Mouse (Mus musculus): Measurements from ENCODE around the gene Sertad4. TPM values are rescaled to one million over a fixed set of nuclear protein-coding genes. Genes with fewer than 3 reads are reported as not detected.

Sertad4 gene
- total RNA-seq, 2 experiments from 2014 or later: not detected

DNA sequence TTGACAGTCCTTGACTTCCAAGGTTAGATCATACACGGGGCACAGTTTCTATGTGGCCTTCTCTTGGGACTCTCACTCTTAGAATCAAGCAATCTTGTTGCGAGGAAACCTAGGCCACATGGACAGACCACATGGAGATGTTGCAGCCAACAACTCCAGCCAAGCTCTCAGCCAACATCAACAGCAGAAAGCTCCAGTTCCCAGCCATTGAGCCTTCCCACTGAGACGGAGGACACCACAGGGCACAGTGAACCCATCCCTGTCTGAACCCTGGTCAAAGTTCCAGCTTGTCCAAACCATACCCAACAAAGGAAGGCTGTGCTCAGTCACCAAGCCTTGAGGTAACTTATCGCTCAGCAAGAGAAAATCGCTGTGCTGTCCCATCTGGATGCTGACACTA, 37.2 kb downstream of the Sertad4 start:
- ATAC-seq (replicated peaks; ENCODE audit: low FRiP score, poor library complexity, severe bottlenecking): no peak

DNA sequence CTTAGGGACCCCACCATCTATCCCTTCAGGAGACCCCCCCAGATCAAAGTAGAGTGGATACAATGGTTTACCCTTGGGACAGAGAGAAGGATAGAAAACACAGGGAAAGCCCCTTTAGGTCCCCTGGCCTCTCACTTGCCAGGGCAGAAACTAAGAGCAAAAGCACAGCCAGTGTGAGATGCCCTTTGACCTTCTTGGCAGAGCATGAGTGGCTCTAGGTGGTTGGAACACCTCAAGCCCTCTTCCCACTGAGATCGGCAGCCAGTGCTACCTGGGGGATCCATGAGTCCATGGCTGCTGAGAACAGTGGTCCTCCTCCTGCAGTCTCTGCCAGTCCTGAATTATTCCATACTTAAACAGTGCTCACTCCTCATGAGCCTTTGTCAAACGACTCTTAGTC, 39.8 kb downstream of the Sertad4 start:
- ATAC-seq (replicated peaks; ENCODE audit: low FRiP score, poor library complexity, severe bottlenecking): no peak

DNA sequence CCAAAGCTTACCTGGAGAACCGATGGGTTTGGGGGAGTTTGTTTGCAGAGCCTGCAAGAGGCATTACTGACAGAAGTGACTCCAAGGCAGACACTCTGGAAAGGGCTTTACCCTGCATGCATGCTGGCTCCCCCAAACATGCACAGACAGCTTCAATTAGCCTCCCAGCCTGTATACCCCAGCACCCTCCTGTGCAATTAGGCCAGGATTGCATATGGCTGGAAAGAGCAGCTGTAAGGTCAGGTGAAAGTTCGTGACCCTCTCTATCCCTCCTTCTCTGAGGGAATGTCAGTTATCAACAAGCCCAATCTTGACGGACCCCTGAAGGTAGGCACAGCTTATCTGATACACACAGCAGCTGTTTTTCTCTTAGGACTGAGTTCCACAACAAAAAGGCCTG, 40.9 kb downstream of the Sertad4 start:
- no peak for ATAC-seq (replicated peaks; ENCODE audit: low FRiP score, poor library complexity, severe bottlenecking)

DNA sequence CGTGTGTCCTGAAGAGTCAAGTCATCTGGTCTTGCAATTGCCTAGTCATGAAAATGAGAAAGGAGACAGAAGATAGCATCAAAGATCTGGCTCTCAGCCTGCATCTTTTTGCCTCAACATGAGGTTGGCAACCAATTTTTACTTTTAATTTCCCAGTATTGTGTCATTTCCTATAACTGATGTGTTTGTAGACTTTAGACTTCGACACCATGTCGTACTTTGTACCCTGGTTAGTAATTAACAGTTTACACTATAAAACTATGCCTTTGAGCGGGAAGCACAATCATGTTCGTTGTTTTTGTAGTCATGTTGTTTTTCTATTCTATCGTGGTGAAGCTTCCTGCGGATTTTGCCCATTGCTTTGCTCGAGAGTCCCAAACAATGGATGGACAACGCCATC, 42.8 kb downstream of the Sertad4 start:
- no peak for ATAC-seq (replicated peaks; ENCODE audit: low FRiP score, poor library complexity, severe bottlenecking)

DNA sequence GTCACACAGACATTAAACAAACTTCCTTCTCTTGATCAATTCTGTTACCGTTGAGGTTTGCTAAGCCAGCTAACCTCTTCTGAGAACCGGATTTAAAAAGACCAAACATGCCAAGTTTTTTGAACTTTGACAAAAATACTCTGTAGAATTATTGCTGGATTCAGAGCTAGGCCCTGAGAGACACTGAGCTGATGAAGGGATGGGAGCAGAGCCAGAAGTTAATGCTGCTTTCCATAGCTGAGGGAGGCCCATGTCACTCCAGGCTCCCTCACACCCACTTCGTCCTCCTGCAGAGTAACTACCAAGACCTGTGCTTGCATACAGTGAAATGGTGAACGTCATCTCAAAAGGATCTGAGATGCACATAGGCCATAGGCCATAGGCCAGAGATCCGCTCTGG, 43.3 kb downstream of the Sertad4 start:
- no peak for ATAC-seq (replicated peaks; ENCODE audit: low FRiP score, poor library complexity, severe bottlenecking)

DNA sequence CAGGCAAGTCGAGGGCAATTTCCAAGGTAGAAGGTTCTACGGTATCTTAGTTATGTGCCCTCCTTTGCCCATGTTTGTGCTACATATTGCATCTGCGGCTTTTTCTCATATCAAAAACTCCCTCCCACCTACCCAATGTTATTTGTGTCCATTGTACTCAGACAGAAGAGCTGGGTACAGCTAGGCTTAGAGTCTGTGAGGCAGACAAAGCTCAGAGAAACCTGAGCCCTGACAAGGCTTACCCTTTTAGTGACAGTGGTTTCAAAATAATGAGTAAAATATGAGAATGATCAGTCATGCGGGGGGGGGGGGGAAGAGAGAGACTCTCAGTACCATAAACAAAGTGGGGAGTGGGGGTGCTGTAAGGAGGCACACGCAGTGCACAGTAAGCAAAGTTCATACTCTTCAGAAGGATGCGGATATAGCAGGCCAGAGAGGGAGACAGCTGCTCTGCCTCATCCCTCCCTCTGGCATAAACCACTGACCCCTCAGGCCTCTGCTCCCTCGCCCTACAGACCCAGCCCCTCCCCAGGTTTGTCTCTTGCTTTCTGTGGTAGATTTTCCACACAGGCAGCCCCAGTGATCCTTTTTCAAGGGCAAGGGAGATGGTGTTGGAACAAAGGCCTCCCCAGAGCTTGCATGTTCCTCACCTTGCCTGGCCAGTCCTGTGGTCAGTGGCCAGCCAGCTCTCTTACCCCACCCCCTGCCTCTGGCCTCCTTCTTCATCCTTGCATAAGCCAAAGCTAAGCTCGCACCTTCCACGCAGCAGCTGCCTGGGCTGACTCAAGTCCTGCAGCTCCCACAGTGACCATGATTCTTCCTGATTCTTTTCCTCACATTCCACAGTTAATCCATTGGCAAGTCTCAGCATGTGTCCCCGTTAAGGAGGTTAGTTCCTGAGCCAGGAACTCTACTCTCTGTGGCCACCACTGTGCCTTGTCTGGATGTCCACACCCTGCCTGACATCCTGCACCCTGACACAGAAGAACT, 49.1 kb downstream of the Sertad4 start:
- no peak for ATAC-seq (replicated peaks; ENCODE audit: low FRiP score, poor library complexity, severe bottlenecking)

DNA sequence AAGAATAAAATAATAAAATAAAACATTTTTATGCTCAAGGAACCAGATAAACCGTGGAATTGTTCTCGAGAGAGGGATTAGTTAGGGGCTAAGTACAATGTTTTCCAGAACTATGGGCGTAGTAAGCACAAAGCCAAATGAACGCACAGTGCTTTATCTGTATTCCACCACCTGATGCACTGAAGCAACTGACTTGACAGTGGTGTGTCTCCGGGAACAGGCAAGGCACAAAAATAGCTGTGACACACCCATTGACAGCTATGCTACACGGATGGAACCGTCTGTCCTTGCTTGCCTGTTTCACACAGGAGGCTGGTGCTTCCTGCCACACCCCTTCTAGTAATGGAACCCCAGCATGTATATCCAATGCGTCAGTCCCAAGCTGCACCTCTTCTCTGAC, 55.2 kb downstream of the Sertad4 start:
- no peak for ATAC-seq (replicated peaks; ENCODE audit: low FRiP score, poor library complexity, severe bottlenecking)

DNA sequence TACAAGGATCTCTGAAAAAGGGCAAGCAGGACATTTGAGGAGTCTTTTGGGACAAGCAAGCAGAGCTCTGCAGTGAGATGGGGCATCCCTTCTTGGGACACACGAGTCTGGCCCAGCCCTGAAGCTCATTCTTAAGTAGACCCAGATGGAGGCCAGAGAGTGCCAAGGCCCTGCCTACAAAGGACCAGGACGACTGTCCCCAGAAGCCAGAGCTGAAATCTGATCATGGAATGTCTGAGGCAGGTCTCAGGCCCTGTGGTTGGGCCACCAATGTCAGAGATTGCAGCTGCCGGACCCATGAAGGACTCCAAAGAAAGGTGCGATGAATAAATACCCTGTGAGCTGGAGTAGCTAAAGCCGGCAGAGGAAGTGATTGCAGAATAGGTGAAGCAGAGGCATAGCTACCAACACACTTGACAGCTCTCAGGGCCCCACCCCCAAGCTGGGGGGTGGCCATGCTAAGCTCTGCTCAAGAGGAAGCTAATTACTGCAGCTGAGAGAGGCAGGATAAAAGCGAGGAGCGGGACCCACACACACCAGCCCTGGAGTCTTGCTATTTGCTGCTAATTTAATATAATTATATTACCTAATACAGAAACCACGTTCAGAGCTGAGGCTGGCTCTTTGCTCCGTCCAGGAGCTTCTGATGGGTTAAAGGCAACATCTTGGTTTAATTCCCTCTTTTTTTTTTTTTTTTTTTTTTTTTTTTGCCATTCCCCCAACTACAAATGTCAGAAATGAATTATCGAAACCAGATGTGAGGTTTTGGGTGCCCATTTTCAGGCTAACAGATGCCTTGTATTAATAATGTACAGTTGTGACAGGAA, 56.2 kb downstream of the Sertad4 start:
- no peak for ATAC-seq (replicated peaks; ENCODE audit: low FRiP score, poor library complexity, severe bottlenecking)

DNA sequence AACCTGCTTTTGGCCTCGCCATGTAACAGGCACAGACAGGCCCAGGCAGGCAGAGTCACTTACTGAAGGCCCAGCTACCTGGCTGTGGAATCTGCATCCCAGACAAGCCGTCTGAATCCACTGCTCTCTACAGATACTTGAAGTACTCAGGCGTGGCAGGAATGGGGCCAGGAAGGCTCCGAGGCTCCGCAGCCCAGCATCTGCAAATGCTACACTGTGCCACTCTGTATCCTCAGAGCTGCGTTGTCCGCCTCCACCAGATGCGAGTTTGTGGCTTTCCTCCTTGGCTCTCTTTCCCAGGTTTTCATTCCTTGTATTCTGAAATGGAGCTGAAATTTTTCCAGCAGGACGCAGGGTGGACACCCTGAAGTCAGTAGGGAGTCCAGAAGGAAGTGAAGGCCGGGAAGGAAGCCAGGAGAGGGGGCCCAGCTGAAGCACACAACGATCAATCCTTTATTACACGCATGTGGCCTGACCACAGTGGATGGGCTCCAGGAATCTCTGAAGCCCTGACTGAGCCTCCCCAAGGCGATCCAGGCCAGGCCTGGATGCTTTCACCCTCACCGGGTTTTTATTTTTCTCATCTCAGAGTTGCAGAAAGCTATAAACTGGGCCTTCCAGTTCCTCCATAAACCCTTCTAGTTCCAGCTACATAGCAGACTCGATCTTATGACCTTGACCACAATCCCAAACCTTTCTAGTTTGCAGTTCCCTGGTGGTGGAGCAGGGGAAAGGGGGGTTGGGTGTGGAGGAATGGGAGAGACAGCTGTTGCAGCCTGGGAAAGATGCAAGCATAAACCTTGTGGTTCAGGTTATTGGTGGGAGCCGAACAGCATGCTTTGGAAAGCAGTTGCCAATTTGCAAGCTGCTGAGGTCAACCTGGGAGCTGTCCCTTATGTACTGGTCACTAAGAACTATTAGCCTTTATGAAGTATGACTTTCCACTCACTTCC, 57.1 kb downstream of the Sertad4 start:
- no peak for ATAC-seq (replicated peaks; ENCODE audit: low FRiP score, poor library complexity, severe bottlenecking)

DNA sequence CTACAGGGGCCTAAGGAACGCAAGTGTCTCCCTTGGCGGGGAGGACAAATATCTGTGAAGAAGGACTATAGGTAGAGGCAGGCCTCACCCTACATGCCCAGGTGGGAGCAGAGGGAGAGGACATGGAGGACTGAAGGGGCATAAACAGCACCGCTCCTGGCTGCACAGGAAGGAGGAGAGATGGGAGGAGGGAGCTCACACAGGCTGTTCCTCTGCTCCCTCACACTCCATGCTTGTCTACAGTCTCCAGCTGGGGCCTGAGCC, 58.6 kb downstream of the Sertad4 start:
- no peak for ATAC-seq (replicated peaks; ENCODE audit: low FRiP score, poor library complexity, severe bottlenecking)

DNA sequence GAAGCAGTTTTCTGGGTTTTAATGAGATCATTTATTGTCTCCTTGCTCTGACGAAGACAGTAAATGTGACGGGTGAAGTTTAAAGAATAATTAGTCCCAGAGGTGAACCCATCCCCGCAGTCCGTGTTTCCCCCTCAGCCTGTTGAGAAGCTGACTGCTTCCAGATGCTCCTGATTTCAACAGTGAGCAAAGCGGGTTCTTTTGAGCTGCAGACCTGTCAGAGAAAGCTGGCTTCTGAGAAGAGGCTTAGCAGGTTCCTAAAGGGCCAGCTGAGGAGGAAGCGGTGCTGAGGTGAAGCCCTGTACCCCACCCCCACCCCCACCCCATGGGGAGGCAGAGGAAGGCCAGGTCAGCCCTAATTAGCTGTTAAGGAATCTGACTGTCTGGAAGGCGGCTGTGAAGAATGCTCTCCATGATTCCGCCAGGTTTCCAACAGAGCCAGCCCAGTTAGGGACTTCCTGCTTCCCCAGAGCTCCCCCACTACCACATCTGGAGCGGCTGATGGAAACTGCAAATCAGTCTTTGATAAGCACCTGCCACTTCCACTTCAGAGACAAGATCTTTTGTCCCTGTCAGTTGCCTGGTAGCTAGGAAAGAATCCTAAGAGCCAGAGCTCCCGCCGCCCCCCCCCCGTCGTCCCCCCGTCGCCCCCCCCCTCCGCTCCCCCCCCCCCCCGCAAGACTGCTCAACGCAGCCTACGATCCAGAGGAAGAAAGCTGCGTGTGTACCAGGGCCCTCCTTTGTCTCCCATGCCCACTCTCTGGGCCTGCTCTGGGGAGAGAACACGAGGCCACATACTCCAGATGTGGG, 59.1 kb downstream of the Sertad4 start:
- no peak for ATAC-seq (replicated peaks; ENCODE audit: low FRiP score, poor library complexity, severe bottlenecking)

DNA sequence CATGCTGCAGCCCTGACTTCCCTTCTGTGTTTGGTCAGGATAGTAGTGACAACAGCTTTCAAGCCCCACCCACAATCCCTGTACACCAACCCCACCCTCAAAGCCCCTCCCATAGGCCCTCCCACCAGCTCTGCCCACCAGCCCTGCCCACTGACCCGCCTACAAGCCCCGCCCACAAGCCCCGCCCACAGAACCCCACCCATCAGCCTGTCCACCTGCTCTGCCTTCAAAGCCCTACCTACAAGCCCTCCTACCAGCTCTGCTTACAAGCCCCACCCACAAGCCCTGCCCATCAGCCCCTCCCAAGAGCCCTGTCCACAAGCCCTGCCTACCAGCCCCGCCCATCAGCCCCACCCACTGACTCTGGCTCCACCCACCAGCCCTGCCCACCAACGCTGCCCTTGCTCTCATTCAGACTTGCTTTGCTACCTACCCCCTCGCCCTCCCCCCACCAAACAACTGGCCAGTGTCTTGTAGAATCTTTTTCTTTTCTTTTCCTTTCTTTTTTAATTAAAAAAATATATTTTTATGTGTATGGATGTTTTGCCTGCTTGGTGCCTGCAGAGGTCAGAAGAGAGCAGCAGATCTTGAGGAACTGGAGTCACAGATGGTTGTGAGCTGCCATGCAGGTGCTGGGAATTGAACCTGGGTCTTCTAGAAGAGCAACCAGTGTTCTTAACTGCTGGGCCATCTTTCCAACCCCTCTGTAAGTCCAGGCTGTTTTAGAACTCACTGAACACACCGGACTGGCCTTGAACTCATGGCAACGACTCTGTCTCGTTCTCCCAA, 60.4 kb downstream of the Sertad4 start:
- no peak for ATAC-seq (replicated peaks; ENCODE audit: low FRiP score, poor library complexity, severe bottlenecking)

Other genes with a start within 250 kb of the Sertad4 start
- gene Hhat, start 84.5 kb downstream of the Sertad4 start, total RNA-seq (2015; ENCODE audit: low replicate concordance): 0.63 TPM in 1 of 2 replicates, not detected in the other
- not detected in 2 replicates for gene Hhat, start 84.5 kb downstream of the Sertad4 start, total RNA-seq (2017; ENCODE audit: low replicate concordance)
- 17.1 and 18.8 TPM in 2 replicates for gene Syt14, start 180.0 kb upstream of the Sertad4 start, total RNA-seq (2015; ENCODE audit: low replicate concordance)
- gene Syt14, start 180.0 kb upstream of the Sertad4 start, total RNA-seq (2017; ENCODE audit: low replicate concordance): 31.9 and 41.0 TPM in 2 replicates